Mouse (Mus musculus) heart, postnatal 10 days (tissue): ENCODE measurements around the gene Wdfy3. TPM values are rescaled to one million over a fixed set of nuclear protein-coding genes. Genes with fewer than 3 reads are reported as not detected.
A peak's percentile ranks its signal among the peaks of the same experiment; 100 is the strongest.
"Not testable (repeated sequence)": the region's sequence is repeated elsewhere in the genome, so short reads cannot be mapped to it uniquely, and the experiment has no call there.

ENCODE experiments used
- DNase-seq, 2 experiments: peaks; one replicate each; pipeline ENCODE4 v3.0.0; 2021
- intact Hi-C: fragments of 180-260 bp; cut with DNase I; formaldehyde crosslinking; loops from one replicate; pipeline ENCODE4 v1.15.1; 2025
- total RNA-seq, 2 experiments: library from RNA; stranded (reverse); gene quantifications; 2 replicates each; pipeline ENCODE4 v1.2.3; 2021

Wdfy3 gene
- total RNA-seq, 2 experiments from 2014 or later, result 43.1 to 43.8 TPM

GRCm38 (mm10) chr5:101954393-101955340 is 115.1 kb downstream of the Wdfy3 start:
- no peak for DNase-seq
- intact Hi-C loops, result no loop called here

GRCm38 (mm10) chr5:101951918-101952317 is 117.8 kb downstream of the Wdfy3 start:
- intact Hi-C loops, result no loop called here
- no peak for DNase-seq

GRCm38 (mm10) chr5:101949323-101949722 is 120.4 kb downstream of the Wdfy3 start:
- intact Hi-C loops, result no loop called here
- DNase-seq, result no peak

DNA sequence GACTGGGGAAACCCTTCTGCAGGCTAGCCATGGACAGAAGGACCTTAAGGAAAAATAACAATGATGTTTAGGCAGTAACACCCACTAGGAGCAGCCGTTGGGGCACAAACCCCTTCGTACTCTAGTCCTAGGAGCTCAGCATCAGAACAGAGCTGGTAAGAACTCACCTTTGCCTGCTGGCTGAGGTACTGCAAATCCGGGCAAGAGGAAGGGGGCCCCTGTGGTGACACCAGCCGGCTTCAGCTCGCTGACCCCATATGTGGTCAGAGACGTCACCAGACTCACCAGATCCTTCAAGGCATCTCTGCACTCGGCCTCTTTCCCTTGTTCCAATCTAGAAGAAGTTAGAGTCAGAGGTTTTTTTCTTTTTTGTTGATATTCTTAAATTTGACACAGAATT is 121.1 kb downstream of the Wdfy3 start:
- intact Hi-C loops, result no loop called here
- no peak for DNase-seq

DNA sequence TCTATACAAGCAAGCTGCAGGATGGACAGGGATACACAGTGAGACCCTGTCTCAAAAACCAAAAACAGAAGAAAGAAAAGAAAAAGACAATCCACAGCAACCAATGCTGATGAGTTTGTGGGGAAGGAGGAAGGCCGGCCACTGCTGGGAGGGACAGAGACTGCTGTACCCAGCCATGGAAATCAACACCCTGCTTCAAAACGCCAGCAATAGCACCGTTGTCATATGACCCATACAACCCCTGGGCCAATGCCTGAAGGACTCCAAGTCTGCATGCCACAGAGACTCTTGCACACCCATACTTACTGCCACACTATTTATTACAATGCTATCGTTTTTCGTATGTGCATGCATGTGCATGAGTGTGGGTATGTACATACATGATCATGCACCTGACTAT is 124.0 kb downstream of the Wdfy3 start:
- intact Hi-C loops, result no loop called here
- no peak for DNase-seq

DNA sequence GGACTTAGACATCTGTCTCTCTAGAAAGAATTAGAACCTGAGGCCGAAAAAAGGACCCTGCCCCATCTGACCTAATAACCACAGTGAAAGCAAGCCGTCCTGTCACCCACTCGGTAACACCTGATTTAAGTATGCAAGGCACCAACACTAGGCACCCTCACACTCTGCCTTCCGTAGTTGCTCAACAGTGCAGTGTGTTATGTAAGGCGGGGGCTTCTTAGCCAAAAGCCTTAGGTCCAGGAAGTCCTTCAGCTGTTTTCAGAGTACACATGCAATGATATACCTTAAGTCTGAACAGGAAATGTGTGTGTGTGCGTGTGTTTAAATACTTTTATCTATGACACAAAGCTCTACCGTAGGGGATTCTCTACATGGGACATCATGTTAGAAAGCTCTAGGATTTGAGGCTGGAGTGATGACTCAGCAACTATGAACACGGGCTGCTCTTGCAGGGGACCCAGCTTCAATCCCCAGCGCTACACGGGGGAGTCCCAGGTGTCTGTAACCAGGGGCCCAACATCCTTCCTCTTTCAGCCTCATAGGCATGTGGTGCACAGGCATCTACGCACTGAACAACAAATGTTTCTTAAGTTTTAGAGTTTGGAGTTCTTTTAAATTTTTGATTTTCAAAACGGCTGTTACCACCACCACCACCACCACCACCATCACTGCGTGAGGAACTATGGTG is 131.7 kb downstream of the Wdfy3 start:
- no peak for DNase-seq
- intact Hi-C loops, result loop anchor here (2.0 kb wide), 1 partner anchor 133 kb away; no protein-coding TSS in a partner anchor

DNA sequence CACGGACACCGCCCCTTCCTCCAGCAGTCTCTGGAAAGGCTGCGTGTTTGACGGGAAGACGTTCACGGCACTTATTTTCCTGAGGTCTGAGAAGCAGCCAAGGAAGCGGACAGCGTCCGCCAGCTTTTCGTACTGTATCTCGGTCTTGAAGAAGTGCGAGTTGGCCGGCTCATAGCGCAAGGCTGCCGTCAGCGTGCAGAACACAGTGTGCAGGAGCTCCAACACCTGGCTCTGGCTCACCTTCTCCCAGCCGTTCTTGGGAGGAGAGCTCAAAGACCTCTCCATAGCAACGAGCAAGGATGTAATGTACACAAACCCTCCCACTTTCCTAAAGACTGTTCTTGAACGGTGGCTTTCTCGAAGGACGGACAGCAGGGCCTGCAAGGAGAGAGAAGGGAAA is 132.4 kb downstream of the Wdfy3 start:
- peak; percentile 23 to 27 for DNase-seq
- intact Hi-C loops, result loop anchor here (2.0 kb wide), 1 partner anchor 133 kb away; no protein-coding TSS in a partner anchor

DNA sequence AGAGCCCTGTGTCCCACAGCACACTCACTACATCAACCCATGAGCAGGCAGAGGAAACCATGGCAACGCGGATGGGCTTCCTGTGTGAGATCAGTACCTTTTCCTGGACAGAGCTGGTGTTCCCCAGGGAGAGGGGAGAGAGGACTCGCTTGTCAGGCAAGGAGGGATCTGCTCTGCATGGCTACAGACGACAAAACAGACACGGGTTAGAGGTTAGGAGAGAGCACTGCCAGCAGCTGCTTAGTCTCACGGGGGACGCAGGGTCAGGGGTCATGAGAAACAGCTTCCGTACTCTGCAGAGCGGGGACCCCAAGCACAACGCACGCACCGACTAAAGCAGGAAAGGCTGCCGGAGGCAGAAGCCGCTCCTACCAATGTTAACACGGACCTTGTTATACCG is 133.8 kb downstream of the Wdfy3 start:
- peak; percentile 61 to 70 for DNase-seq
- intact Hi-C loops, result loop anchor here (2.0 kb wide), 1 partner anchor 135 kb away; no protein-coding TSS in a partner anchor

GRCm38 (mm10) chr5:101934629-101935028 is 135.1 kb downstream of the Wdfy3 start:
- intact Hi-C loops, result no loop called here

GRCm38 (mm10) chr5:101932971-101933810 is 136.5 kb downstream of the Wdfy3 start:
- intact Hi-C loops, result no loop called here

More at GRCm38 (mm10) chr5:101934629-101935028, 135.1 kb downstream of the Wdfy3 start:
- DNase-seq, result no peak

DNA sequence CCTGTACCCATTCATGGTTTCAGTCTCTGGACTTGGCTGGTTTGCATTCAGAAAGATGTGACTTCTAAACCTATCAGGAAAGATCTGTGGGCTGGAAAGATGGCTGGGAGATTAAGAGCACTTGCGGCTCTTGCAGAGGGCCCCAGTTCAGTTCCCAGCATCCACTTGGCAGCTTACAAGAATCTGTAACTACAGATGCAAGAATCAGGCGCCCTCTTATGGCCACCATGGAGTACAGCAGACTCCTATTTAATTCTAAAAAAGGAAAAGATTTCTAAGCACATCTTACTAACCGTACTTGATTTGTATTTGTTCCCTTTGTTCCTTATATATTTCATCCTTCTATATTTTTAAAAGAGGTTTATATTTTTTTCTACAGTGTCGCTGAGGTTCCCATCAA is 137.7 kb downstream of the Wdfy3 start:
- no peak for DNase-seq
- intact Hi-C loops, result no loop called here

More at GRCm38 (mm10) chr5:101932971-101933810, 136.5 kb downstream of the Wdfy3 start:
- DNase-seq, result peak; percentile 67 to 75

GRCm38 (mm10) chr5:101926311-101926710 is 143.4 kb downstream of the Wdfy3 start:
- no peak for DNase-seq

GRCm38 (mm10) chr5:101923710-101924109 is 146.0 kb downstream of the Wdfy3 start:
- DNase-seq, result no peak
- intact Hi-C loops, result no loop called here

More at GRCm38 (mm10) chr5:101926311-101926710, 143.4 kb downstream of the Wdfy3 start:
- intact Hi-C loops, result no loop called here

DNA sequence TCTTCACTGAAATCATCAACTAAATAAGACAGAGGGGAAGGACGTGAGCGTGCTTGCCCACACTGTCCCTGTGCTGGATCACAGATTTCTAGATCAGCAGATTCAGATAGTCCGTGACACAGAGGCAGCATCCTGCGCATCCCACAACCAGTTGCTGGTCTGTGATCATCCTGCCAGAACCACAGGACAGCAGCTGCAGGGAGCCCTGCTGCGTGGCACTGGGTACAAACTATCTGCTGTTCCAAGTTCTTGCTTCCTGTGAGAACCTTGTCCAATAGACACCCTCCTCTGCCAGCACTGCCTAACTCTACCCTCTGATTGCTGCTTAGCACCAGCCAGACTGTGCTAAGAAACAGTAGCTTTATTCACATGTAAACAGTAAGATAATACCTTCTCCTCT is 150.2 kb downstream of the Wdfy3 start:
- no peak for DNase-seq
- intact Hi-C loops, result no loop called here

GRCm38 (mm10) chr5:101909468-101909867 is 160.3 kb downstream of the Wdfy3 start:
- DNase-seq, result no peak
- intact Hi-C loops, result no loop called here

GRCm38 (mm10) chr5:101905624-101906023 is 164.1 kb downstream of the Wdfy3 start:
- intact Hi-C loops, result no loop called here
- DNase-seq, result no peak

- intact Hi-C loops, result not testable (repeated sequence)
- peak; percentile 31 to 34 for DNase-seq
Observed at GRCm38 (mm10) chr5:101904841-101905240, 164.9 kb downstream of the Wdfy3 start.

- intact Hi-C loops, result no loop called here
- DNase-seq, result no peak
Observed at GRCm38 (mm10) chr5:101902686-101903085, 167.0 kb downstream of the Wdfy3 start.

DNA sequence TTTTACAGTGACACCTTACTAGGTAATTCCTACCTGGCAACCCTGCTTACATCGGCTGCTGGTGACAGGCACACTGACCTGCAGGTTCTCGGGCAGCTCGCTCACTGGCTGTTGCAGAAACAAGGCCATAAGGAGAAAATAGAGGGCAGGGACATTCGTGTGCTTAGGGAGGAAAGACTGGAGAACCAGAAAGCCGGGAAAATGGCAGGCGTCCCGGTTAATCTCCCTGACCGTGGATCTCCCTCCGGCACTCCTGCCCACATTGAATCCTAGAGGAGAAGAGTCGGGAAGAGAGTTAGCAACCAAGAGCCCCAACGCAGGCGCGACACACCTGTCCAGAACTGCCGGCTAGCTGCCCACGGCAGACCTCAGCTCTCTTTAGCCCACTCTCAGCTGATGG is 169.7 kb downstream of the Wdfy3 start:
- intact Hi-C loops, result no loop called here
- no peak for DNase-seq

GRCm38 (mm10) chr5:101896784-101897183 is 172.9 kb downstream of the Wdfy3 start:
- intact Hi-C loops, result no loop called here
- no peak for DNase-seq
